Mouse (Mus musculus) embryonic facial prominence, embryonic 11.5 days (tissue): ENCODE data around the gene Ttc23. TPM values are rescaled to one million over a fixed set of nuclear protein-coding genes. Genes with fewer than 3 reads are reported as not detected.

Experiments used
- ATAC-seq: fragments of 200-750 bp; cut with Nextera tagmentation; replicated peaks from 2 replicates; pipeline ENCODE4 v1.8.0; 2017; ENCODE audit warnings: low read depth; ENCODE audit not compliant: insufficient number of reproducible peaks, low FRiP score, low TSS enrichment
- DNase-seq: peaks from one replicate; pipeline ENCODE4 v3.0.0-alpha.2; 2015; ENCODE audit warnings: low spot score
- H3K27ac ChIP-seq: fragments of 300-500 bp; sonication (generic); replicated peaks from 2 replicates; pipeline ENCODE4 v1.5.1; 2014; ENCODE audit warnings: mild to moderate bottlenecking, low read depth, low read length, control low read depth
- H3K27me3 ChIP-seq: fragments of 300-500 bp; sonication (generic); 2 replicates; pipeline ENCODE4 v1.6.1; 2014; ENCODE audit warnings: mild to moderate bottlenecking, low read length, moderate library complexity, mixed read lengths; ENCODE audit not compliant: control insufficient read depth, insufficient read depth
- H3K36me3 ChIP-seq: fragments of 300-500 bp; sonication (generic); replicated peaks from 2 replicates; pipeline ENCODE4 v1.6.1; 2014; ENCODE audit warnings: low read depth, mild to moderate bottlenecking, low read length, moderate library complexity, mixed read lengths; ENCODE audit not compliant: control insufficient read depth, insufficient read depth
- H3K4me1 ChIP-seq: fragments of 300-500 bp; sonication (generic); 2 replicates; pipeline ENCODE4 v1.6.1; 2014; ENCODE audit warnings: low read length, mixed read lengths; ENCODE audit not compliant: control insufficient read depth, insufficient read depth
- H3K4me2 ChIP-seq: fragments of 300-500 bp; sonication (generic); 2 replicates; pipeline ENCODE4 v1.6.1; 2014; ENCODE audit warnings: low read depth, mild to moderate bottlenecking, control low read depth, low read length, moderate library complexity
- H3K4me3 ChIP-seq: fragments of 300-500 bp; sonication (generic); 2 replicates; pipeline ENCODE4 v1.5.1; 2014; ENCODE audit warnings: low read depth, low read length, control low read depth
- H3K9ac ChIP-seq: fragments of 300-500 bp; sonication (generic); replicated peaks from 2 replicates; pipeline ENCODE4 v1.6.1; 2014; ENCODE audit warnings: mild to moderate bottlenecking, control low read depth, low read length
- H3K9me3 ChIP-seq: fragments of 300-500 bp; sonication (generic); replicated peaks from 2 replicates; pipeline ENCODE4 v1.6.1; 2016; ENCODE audit warnings: mild to moderate bottlenecking, low read length, inconsistent platforms, mixed read lengths; ENCODE audit not compliant: control insufficient read depth
- WGBS: fragments of 180-500 bp; shearing (Covaris S2); extraction: QIAGEN DNeasy Blood & Tissue Kit; methylation state at CpG from one replicate; pipeline ENCODE4 v1.1.7; 2014; 5-methylcytosine and 5-hydroxymethylcytosine counted together
- polyA plus RNA-seq: library from polyadenylated mRNA; unstranded; fragments of >200 nt; fragmentation: Nextera tagmentation; extraction: Ambion mirVana; gene quantifications from 2 replicates; pipeline ENCODE4 v1.2.1, GENCODE M21; 2014

The Ttc23 gene
- polyA plus RNA-seq, 1 experiment from 2014 or later: 58.3 TPM

GRCm38 (mm10) chr7:67787861-67788260, 140.7 kb downstream of the Ttc23 start:
- DNase-seq (no peak), ATAC-seq (no peak)
- Histone ChIP-seq H3K9ac (no peak overlapping the region), H3K4me3 (no peak overlapping the region), H3K9me3 (no peaks in the 10 kb centered on the region), H3K4me2 (no peak overlapping the region), H3K36me3 (no peaks in the 10 kb centered on the region), H3K4me1 (no peaks in the 10 kb centered on the region), H3K27me3 (no peaks in the 10 kb centered on the region), H3K27ac (no peak overlapping the region)
- WGBS: 72% methylated on average over 2 of the region's 2 CpGs

- H3K9me3 ChIP-seq: no peaks in the 10 kb centered on the region
- H3K36me3 ChIP-seq: no peaks in the 10 kb centered on the region
- ATAC-seq (no peak), DNase-seq (peak; percentile 89)
- no peak overlapping the region for H3K4me2 ChIP-seq
- 13% methylated on average over 10 of the region's 10 CpGs for WGBS
- no peaks in the 10 kb centered on the region for H3K27me3 ChIP-seq
- no peak overlapping the region for H3K9ac ChIP-seq
- no peaks in the 10 kb centered on the region for H3K4me1 ChIP-seq
- no peak overlapping the region for H3K4me3 ChIP-seq
- no peak overlapping the region for H3K27ac ChIP-seq
Observed at GRCm38 (mm10) chr7:67788713-67789112, 141.5 kb downstream of the Ttc23 start.

GRCm38 (mm10) chr7:67791256-67791655, 144.0 kb downstream of the Ttc23 start:
- no peak overlapping the region for H3K4me3 ChIP-seq
- H3K27me3 ChIP-seq: no peaks in the 10 kb centered on the region
- DNase-seq (no peak), ATAC-seq (no peak)
- no peaks in the 10 kb centered on the region for H3K9me3 ChIP-seq
- H3K4me1 ChIP-seq: no peaks in the 10 kb centered on the region
- H3K9ac ChIP-seq: no peak overlapping the region
- H3K36me3 ChIP-seq: no peaks in the 10 kb centered on the region
- no peak overlapping the region for H3K4me2 ChIP-seq
- H3K27ac ChIP-seq: no peak overlapping the region
- WGBS: 54% methylated on average over 7 of the region's 7 CpGs

- no peak for ATAC-seq
- Histone ChIP-seq H3K9ac (no peak overlapping the region), H3K9me3 (no peaks in the 10 kb centered on the region), H3K4me3 (no peak overlapping the region), H3K27ac (no peak overlapping the region), H3K27me3 (no peaks in the 10 kb centered on the region), H3K4me2 (no peak overlapping the region), H3K36me3 (no peaks in the 10 kb centered on the region), H3K4me1 (no peaks in the 10 kb centered on the region)
- 66% methylated on average over 7 of the region's 7 CpGs for WGBS
- DNase-seq: no peak
Observed at GRCm38 (mm10) chr7:67793449-67793848, 146.2 kb downstream of the Ttc23 start.

GRCm38 (mm10) chr7:67797065-67797464, 149.9 kb downstream of the Ttc23 start:
- Histone ChIP-seq H3K4me1 (no peaks in the 10 kb centered on the region), H3K27ac (no peak overlapping the region), H3K27me3 (no peaks in the 10 kb centered on the region), H3K9me3 (no peaks in the 10 kb centered on the region), H3K4me3 (no peak overlapping the region), H3K4me2 (no peak overlapping the region), H3K9ac (no peak overlapping the region), H3K36me3 (no peaks in the 10 kb centered on the region)
- ATAC-seq: no peak
- DNase-seq: no peak
- WGBS: 46% methylated on average over 8 of the region's 8 CpGs

DNA sequence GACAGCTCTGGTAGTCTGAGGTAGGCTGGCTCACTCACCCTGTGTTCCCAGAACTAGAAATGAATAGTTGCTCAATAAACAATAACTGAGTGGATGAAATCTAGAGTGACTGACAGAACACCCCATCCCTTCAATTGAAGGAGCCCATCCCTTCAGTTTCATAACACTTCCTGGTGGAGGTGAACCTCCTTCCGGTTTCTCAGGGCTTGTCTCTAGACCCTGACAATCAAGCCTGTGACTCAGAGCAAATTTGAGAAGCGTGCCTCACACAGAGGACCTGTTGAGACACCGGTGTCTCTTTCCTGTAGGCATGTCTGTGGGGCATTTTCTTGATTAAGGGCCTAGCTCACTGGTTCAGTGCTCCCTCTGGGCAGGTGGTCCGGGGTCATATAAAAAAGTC, 151.3 kb downstream of the Ttc23 start:
- 85% methylated on average over 4 of the region's 4 CpGs for WGBS

DNA sequence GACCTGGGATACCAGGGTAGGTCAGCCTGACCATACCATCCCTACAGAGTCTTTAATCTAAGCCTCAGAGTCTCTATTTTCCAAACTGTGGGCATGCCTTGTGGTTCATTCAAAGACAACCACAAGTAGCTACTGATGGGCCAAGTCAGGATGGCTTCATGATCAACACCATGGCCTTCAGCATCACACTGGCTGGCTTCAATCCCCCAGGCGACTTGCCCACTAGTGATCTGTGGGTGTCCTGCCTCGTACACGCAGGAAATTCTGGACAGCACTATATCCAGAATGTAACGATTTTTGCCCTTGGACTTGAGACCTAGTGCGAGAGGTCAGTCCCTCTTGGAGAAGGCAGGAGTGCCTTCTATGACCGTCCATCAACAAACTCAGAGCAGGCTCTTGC, 153.3 kb downstream of the Ttc23 start:
- WGBS: 84% methylated on average over 6 of the region's 6 CpGs
- Histone ChIP-seq H3K9me3 (no peaks in the 10 kb centered on the region), H3K4me2 (no peak overlapping the region), H3K4me3 (no peak overlapping the region), H3K27me3 (no peaks in the 10 kb centered on the region), H3K27ac (no peak overlapping the region), H3K4me1 (no peaks in the 10 kb centered on the region), H3K9ac (no peak overlapping the region), H3K36me3 (no peaks in the 10 kb centered on the region)
- no peak for DNase-seq
- ATAC-seq: no peak

More for the DNA sequence above, 151.3 kb downstream of the Ttc23 start:
- Histone ChIP-seq H3K27me3 (no peaks in the 10 kb centered on the region), H3K4me2 (no peak overlapping the region), H3K9me3 (no peaks in the 10 kb centered on the region), H3K4me1 (no peaks in the 10 kb centered on the region), H3K4me3 (no peak overlapping the region), H3K9ac (no peak overlapping the region), H3K36me3 (no peaks in the 10 kb centered on the region), H3K27ac (no peak overlapping the region)
- ATAC-seq (no peak), DNase-seq (no peak)

GRCm38 (mm10) chr7:67801022-67801421, 153.8 kb downstream of the Ttc23 start:
- WGBS: 43% methylated on average over 4 of the region's 4 CpGs
- no peaks in the 10 kb centered on the region for H3K4me1 ChIP-seq
- no peak overlapping the region for H3K27ac ChIP-seq
- no peak for DNase-seq
- no peaks in the 10 kb centered on the region for H3K36me3 ChIP-seq
- no peaks in the 10 kb centered on the region for H3K9me3 ChIP-seq
- H3K27me3 ChIP-seq: no peaks in the 10 kb centered on the region
- no peak overlapping the region for H3K9ac ChIP-seq
- ATAC-seq: no peak
- no peak overlapping the region for H3K4me2 ChIP-seq
- no peak overlapping the region for H3K4me3 ChIP-seq
